Mouse (Mus musculus): ENCODE data around the gene Gabrb3.

Gabrb3 gene

GRCm38 (mm10) chr7:57529954-57530353 lies 110.5 kb downstream of the Gabrb3 start:
- in situ Hi-C loops (cut with MboI; ENCODE audit: low sequenced_read_pairs) = no loop called here

DNA sequence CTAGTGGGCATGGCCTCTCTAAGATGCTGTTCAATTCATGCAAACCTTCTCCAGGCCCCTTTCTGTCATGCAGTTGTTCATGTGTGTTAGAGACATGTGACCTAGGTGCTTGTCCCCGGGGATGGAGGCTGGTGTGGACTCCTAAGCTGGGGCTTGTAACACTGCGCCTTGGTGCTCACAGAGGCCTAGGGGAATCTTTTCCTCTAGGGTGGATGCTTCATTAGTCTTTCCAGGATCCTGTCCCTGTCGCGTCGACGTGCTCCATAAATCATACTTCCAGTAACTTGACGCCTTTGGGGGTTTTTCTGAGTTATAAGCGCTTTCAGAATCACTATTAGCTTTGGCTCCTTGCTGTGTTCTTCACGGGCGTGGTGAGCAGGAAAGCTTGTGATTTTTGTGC lies 113.2 kb downstream of the Gabrb3 start:
- in situ Hi-C loops (cut with MboI; ENCODE audit: low sequenced_read_pairs) = no loop called here

- in situ Hi-C loops (cut with MboI; ENCODE audit: low sequenced_read_pairs) = no loop called here
These were observed 119.1 kb downstream of the Gabrb3 start for GRCm38 (mm10) chr7:57538565-57538964.

GRCm38 (mm10) chr7:57560732-57561436 lies 141.4 kb downstream of the Gabrb3 start:
- in situ Hi-C loops (cut with MboI; ENCODE audit: low sequenced_read_pairs) = no loop called here

DNA sequence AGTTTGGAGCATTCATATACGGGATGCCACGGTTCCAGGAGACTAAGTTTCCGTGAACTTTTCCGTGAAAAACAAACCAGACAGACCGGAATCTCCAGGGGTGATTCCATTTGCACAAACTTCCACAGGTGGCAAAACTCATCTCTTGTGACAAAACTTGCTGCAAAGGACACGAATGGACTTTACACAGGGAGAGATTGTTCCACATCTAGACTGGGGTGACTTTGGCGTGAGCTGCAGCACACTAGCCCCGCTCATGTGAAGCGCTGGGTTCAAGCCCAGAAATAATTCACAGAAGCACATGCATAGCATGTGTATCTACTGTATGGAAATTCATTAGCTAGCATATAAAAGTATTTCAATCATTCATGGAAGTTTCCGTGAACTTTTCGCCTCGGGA lies 144.9 kb downstream of the Gabrb3 start:
- in situ Hi-C loops (cut with MboI; ENCODE audit: low sequenced_read_pairs) = no loop called here

DNA sequence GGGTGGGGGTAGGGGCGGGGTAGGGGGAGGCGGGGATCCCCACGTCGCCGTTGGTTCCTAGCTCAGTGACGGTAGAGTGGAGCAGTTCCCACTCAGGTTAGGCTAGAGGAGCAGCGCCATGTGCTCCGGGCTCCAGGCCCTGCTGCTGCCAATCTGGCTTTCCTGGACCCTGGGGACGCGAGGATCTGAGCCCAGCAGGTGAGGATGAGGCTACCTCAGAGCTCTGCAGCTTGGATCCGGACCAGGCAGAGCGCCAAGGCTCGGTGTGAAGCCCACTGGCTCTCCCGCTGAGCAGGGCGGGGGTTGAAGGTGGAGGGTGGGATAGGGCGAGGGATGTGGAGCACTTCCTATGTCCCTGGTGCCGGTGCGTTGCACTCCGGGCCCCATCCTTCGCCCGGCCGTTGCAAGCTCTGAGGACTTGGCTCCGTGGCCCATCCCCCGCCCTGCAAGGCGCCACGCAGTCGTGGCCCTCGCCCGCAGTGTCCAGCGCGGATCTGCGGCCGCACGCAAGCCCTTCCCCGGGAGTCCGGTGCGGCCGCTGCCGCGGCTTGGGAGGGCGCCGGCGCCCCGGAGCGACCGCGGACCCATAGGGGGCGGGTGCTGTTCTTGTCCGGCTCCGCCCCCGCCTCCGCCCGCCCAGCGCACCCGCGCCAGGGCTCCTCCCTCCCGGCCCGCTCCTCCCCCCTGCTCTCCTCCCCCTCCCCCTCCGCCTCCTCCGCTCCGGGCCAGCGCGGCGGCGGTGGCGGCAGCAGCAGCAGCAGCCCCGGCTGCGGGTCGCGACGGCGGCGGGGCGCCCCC lies 171.2 kb downstream of the Gabrb3 start:
- in situ Hi-C loops (cut with MboI; ENCODE audit: low sequenced_read_pairs) = no loop called here

- in situ Hi-C loops (cut with MboI; ENCODE audit: low sequenced_read_pairs) = no loop called here
These were observed 171.7 kb downstream of the Gabrb3 start for GRCm38 (mm10) chr7:57591249-57591577.

- in situ Hi-C loops (cut with MboI; ENCODE audit: low sequenced_read_pairs) = no loop called here
These were observed 172.3 kb downstream of the Gabrb3 start for GRCm38 (mm10) chr7:57591578-57592431.

GRCm38 (mm10) chr7:57597341-57597740 lies 177.8 kb downstream of the Gabrb3 start:
- in situ Hi-C loops (cut with MboI; ENCODE audit: low sequenced_read_pairs) = no loop called here

DNA sequence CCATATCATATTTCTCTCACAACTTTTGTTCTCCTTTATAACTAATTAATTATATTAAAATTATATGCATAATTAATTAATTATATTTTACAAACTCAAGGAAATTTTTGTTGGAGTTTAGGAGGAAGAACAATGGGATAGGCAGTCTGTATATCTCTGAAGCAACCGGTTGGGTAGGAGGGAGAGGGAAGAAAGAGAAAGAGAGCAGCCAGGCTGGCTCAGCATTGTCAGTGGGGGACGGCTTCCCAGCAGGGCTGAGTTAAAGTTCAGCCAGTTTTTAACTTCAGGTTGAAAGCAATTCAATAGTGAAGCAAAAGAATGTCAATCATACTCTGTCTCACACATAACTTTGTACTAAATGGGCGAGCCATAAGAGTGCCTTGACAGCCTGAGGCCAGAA lies 199.2 kb downstream of the Gabrb3 start:
- in situ Hi-C loops (cut with MboI; ENCODE audit: low sequenced_read_pairs) = no loop called here

DNA sequence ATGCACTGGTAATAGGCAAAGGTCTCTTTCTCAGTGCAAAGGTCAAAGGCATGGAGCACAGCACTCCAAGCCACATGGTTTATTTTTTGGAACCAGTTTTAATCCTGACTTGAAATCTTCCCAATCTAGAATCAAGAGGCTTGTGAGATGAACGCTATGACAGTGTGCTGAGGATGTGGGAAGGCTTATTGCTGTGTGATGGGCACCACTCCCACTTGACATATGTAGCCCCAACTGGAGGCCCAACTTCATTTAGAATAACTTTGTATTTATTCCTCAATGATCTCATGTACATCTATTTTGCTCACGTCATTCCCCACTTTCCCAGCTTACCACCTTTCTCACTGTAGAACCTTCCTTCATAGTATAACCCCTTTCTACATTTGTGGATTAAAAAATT lies 200.5 kb downstream of the Gabrb3 start:
- in situ Hi-C loops (cut with MboI; ENCODE audit: low sequenced_read_pairs) = no loop called here

GRCm38 (mm10) chr7:57623718-57624117 lies 204.2 kb downstream of the Gabrb3 start:
- in situ Hi-C loops (cut with MboI; ENCODE audit: low sequenced_read_pairs) = no loop called here

- in situ Hi-C loops (cut with MboI; ENCODE audit: low sequenced_read_pairs) = no loop called here
These were observed 215.5 kb downstream of the Gabrb3 start for GRCm38 (mm10) chr7:57635026-57635425.

DNA sequence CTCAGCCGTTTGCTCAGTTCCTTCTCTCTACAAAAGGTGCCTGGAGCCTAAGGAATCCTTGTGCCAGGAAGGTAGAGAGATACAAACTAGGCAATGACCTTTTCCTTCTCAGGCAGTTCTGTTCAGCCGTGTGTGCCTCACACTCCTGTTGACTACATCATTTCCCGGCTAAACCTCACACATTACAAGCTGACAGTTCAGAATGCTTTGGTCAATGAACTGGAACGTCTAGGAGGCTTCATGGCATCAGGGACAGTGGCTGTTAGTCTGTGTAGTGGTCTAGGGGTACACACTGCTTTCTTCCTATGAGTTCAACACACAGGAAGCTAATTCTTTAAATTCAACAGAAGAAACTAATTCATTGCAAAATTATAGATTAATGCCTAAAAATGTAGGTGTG lies 216.2 kb downstream of the Gabrb3 start:
- in situ Hi-C loops (cut with MboI; ENCODE audit: low sequenced_read_pairs) = no loop called here

DNA sequence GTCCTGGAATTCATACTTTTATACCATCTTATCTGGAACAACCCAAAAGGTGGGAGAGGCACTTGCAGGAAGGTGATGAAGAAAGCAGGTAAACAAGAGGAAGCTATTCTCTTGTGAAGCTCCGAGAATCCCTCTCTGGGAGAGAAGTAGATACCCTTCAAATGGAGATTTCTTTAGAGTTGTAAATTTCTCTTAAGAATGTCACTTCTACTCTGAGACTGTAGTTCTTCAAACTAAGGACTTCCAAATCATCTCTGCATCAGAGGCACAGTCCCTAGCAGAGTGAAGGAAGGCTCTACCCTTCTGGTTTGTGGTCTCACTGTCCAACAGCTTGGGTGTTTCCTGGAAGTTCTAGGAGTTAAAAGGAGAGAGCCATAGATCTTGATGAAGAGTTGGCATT lies 221.3 kb downstream of the Gabrb3 start:
- in situ Hi-C loops (cut with MboI; ENCODE audit: low sequenced_read_pairs) = no loop called here

DNA sequence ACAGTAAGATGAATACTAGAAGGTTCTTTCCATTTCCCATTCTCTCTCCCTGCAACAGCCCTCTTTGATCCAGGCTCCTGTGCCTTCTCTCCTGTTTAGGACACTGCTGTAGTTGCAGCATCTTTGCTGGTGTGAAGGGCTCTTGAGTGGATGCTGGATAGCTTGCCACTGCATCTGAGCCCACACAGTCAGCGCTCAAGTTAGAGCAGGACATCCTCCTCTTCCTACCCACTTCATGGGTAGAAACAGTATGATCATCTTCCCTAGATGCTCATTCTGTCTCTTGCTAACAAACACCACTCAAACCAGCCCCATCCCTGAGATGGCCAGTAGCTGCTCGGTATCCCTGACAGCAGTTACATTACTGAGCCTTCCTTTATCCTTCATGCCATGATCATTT lies 227.9 kb downstream of the Gabrb3 start:
- in situ Hi-C loops (cut with MboI; ENCODE audit: low sequenced_read_pairs) = no loop called here

- in situ Hi-C loops (cut with MboI; ENCODE audit: low sequenced_read_pairs) = no loop called here
These were observed 228.8 kb downstream of the Gabrb3 start for GRCm38 (mm10) chr7:57648136-57648755.

DNA sequence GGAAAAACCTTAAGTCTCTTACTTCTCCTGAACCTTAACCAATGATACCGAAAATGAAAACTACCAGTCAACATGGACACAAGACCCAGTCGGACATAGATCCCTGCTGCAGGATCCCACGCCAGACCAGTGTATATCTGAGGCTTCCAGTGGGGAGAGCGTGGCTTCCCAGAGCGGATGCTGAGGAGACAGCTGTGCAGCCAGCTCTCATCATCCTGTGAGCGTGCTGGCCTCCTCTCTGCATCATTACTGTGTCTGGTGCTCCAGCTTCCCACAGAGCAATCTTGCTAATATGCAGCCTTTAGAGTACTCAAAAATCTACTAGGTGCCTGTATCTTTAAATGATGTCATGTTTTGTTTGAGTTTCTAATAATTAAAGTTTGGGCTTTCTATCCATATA lies 257.9 kb downstream of the Gabrb3 start:
- in situ Hi-C loops (cut with MboI; ENCODE audit: low sequenced_read_pairs) = no loop called here

DNA sequence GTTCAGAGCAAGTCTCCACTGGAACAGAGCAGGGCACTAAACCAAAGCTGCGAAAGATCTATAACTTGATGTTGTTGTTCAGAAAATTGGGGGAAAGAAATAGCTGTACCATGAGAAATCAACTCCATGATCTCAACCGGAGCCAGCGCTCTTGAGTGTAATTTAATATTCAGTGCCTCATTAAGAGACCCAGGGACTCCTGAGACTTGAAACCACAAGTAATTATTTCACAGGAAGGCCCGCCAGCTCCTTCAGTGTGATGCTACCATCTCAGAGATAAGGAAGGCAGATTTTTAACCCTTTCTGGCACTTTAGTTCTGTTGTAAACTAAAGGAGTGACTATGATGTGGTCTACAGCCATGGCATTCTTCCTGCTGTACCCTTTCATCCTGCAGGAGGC lies 270.3 kb downstream of the Gabrb3 start:
- in situ Hi-C loops (cut with MboI; ENCODE audit: low sequenced_read_pairs) = no loop called here

DNA sequence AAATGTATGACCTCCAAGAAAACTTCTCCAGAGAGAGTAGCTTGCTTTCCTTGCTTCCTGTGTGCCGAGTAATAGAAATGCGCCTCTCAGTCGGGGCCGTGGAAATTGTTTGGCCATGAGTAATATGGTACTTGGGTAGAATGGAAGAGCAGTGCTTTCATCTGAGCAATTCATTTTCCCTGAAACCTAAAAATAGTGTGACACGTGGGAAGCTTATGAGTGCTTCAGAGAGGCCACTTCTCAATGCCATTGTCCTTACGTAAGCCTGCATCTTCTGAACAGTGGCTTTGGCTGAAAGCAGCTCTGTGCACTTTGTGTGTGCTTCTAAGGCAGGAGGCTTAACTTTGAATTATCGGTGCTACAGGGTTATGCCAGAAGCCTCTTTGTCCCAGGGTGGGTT lies 280.9 kb downstream of the Gabrb3 start:
- in situ Hi-C loops (cut with MboI; ENCODE audit: low sequenced_read_pairs) = no loop called here

DNA sequence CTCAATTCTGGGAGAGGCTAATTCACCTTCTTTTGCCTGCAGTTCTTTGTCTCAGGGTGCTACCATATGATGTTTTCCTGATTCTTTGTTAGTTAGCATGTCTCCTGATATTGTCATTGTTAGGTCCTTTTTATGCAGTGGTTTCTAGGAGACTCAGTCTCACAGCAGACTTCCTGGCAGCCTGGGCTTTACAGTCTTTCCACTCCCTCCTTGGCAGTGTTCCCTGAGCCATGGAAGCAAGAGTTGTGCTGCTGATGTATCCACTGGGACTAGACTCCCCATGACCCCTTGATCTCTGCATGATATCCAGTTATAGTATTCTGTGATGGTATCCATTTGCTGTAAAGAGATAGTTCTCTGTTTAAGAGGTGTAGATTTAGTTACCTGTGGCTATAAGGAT lies 281.6 kb downstream of the Gabrb3 start:
- in situ Hi-C loops (cut with MboI; ENCODE audit: low sequenced_read_pairs) = no loop called here

All from CH12F3 (cell line).